Mouse (Mus musculus): ENCODE measurements around the gene Cyp21a1. TPM values are rescaled to one million over a fixed set of nuclear protein-coding genes. Genes with fewer than 3 reads are reported as not detected.

The Cyp21a1 gene
- polyA plus RNA-seq, 1 experiment from 2014 or later, result not detected

GRCm38 (mm10) chr17:34796311-34797140 is 7.8 kb downstream of the Cyp21a1 start:
- H3K27me3 ChIP-seq (replicated peaks; ENCODE audit: insufficient read depth, low read length), result no peaks in the 10 kb centered on the region
- H3K9ac ChIP-seq (replicated peaks; ENCODE audit: low read depth), result no peak overlapping the region
- no peaks in the 10 kb centered on the region for H3K36me3 ChIP-seq (ENCODE audit: insufficient read depth, low read length)
- DNase-seq (ENCODE audit: low spot score), result no peak
- ATAC-seq, result no peak
- H3K4me1 ChIP-seq (ENCODE audit: insufficient read depth, low read depth, low read length), result no peaks in the 10 kb centered on the region
- no peaks in the 10 kb centered on the region for H3K9me3 ChIP-seq (ENCODE audit: low read length)
- no peak overlapping the region for H3K4me3 ChIP-seq (ENCODE audit: low read depth, low read length)
- WGBS, result 83% methylated on average over 8 of the region's 8 CpGs
- no peak overlapping the region for H3K4me2 ChIP-seq (replicated peaks; ENCODE audit: low read depth, low read length)
- H3K27ac ChIP-seq (ENCODE audit: low read length), result no peak overlapping the region
- no peak for TF ChIP-seq EP300 (IDR thresholded peaks at IDR 0.05)
- TF ChIP-seq CTCF (IDR thresholded peaks at IDR 0.05), result no peak

GRCm38 (mm10) chr17:34795633-34796032 is 8.7 kb downstream of the Cyp21a1 start:
- DNase-seq (ENCODE audit: low spot score) (no peak), ATAC-seq (no peak)
- TF ChIP-seq EP300 (IDR thresholded peaks at IDR 0.05) (no peak), CTCF (IDR thresholded peaks at IDR 0.05) (peak; percentile 63)
- H3K9me3 ChIP-seq (ENCODE audit: low read length), result no peaks in the 10 kb centered on the region
- no peak overlapping the region for H3K9ac ChIP-seq (replicated peaks; ENCODE audit: low read depth)
- H3K27ac ChIP-seq (ENCODE audit: low read length), result no peak overlapping the region
- WGBS, result 61% methylated on average over 9 of the region's 9 CpGs
- H3K4me2 ChIP-seq (replicated peaks; ENCODE audit: low read depth, low read length), result no peak overlapping the region
- H3K36me3 ChIP-seq (ENCODE audit: insufficient read depth, low read length), result no peaks in the 10 kb centered on the region
- no peak overlapping the region for H3K4me3 ChIP-seq (ENCODE audit: low read depth, low read length)
- H3K4me1 ChIP-seq (ENCODE audit: insufficient read depth, low read depth, low read length), result no peaks in the 10 kb centered on the region
- no peaks in the 10 kb centered on the region for H3K27me3 ChIP-seq (replicated peaks; ENCODE audit: insufficient read depth, low read length)

GRCm38 (mm10) chr17:34795016-34795415 is 9.3 kb downstream of the Cyp21a1 start:
- Histone ChIP-seq H3K4me1 (ENCODE audit: insufficient read depth, low read depth, low read length) (no peaks in the 10 kb centered on the region), H3K4me2 (replicated peaks; ENCODE audit: low read depth, low read length) (no peak overlapping the region), H3K9me3 (ENCODE audit: low read length) (no peaks in the 10 kb centered on the region), H3K36me3 (ENCODE audit: insufficient read depth, low read length) (no peaks in the 10 kb centered on the region), H3K4me3 (ENCODE audit: low read depth, low read length) (no peak overlapping the region), H3K27me3 (replicated peaks; ENCODE audit: insufficient read depth, low read length) (no peaks in the 10 kb centered on the region), H3K9ac (replicated peaks; ENCODE audit: low read depth) (no peak overlapping the region), H3K27ac (ENCODE audit: low read length) (no peak overlapping the region)
- WGBS, result 84% methylated on average over 10 of the region's 10 CpGs
- DNase-seq (ENCODE audit: low spot score) (no peak), ATAC-seq (no peak)
- TF ChIP-seq EP300 (IDR thresholded peaks at IDR 0.05), result no peak
- TF ChIP-seq CTCF (IDR thresholded peaks at IDR 0.05), result no peak

GRCm38 (mm10) chr17:34777680-34778325 is 26.6 kb downstream of the Cyp21a1 start:
- no peak overlapping the region for H3K4me2 ChIP-seq (replicated peaks; ENCODE audit: low read depth, low read length)
- no peak overlapping the region for H3K4me3 ChIP-seq (ENCODE audit: low read depth, low read length)
- H3K4me1 ChIP-seq (ENCODE audit: insufficient read depth, low read depth, low read length), result no peaks in the 10 kb centered on the region
- TF ChIP-seq CTCF (IDR thresholded peaks at IDR 0.05) (no peak), EP300 (IDR thresholded peaks at IDR 0.05) (no peak)
- no peaks in the 10 kb centered on the region for H3K9me3 ChIP-seq (ENCODE audit: low read length)
- DNase-seq (ENCODE audit: low spot score) (peak; percentile 5), ATAC-seq (no peak)
- no peak overlapping the region for H3K27ac ChIP-seq (ENCODE audit: low read length)
- whole genome bisulfite sequencing, result 67% methylated on average over 9 of the region's 9 CpGs
- H3K36me3 ChIP-seq (ENCODE audit: insufficient read depth, low read length), result no peaks in the 10 kb centered on the region
- H3K9ac ChIP-seq (replicated peaks; ENCODE audit: low read depth), result no peak overlapping the region
- no peaks in the 10 kb centered on the region for H3K27me3 ChIP-seq (replicated peaks; ENCODE audit: insufficient read depth, low read length)

GRCm38 (mm10) chr17:34761471-34761870 is 42.9 kb downstream of the Cyp21a1 start:
- Histone ChIP-seq H3K27me3 (replicated peaks; ENCODE audit: insufficient read depth, low read length) (no peaks in the 10 kb centered on the region), H3K4me1 (ENCODE audit: insufficient read depth, low read depth, low read length) (no peaks in the 10 kb centered on the region), H3K4me3 (ENCODE audit: low read depth, low read length) (no peak overlapping the region), H3K9me3 (ENCODE audit: low read length) (no peaks in the 10 kb centered on the region), H3K27ac (ENCODE audit: low read length) (no peak overlapping the region), H3K36me3 (ENCODE audit: insufficient read depth, low read length) (no peaks in the 10 kb centered on the region), H3K9ac (replicated peaks; ENCODE audit: low read depth) (no peak overlapping the region), H3K4me2 (replicated peaks; ENCODE audit: low read depth, low read length) (no peak overlapping the region)
- ATAC-seq, result no peak
- DNase-seq (ENCODE audit: low spot score), result peak; percentile 6
- TF ChIP-seq CTCF (IDR thresholded peaks at IDR 0.05) (no peak), EP300 (IDR thresholded peaks at IDR 0.05) (no peak)
- WGBS, result 54% methylated on average over 3 of the region's 3 CpGs

Small RNA genes lying within 50 kb of the gene (microRNA-seq; reads per million reads assigned to microRNA genes)
- gene Gm27471 (not detected), gene Mir6970 (not detected), gene Mir6971 (2.7 reads per million, percentile 5 among the genes with 10 or more reads in this experiment)

Other genes starting within 250 kb of the Cyp21a1 start
- gene Notch4, start 240.3 kb downstream of the Cyp21a1 start, polyA plus RNA-seq (2015; fragmentation: Nextera tagmentation; extraction: Ambion mirVana), result 21.1 and 24.8 TPM in 2 replicates
- 34.7 and 41.0 TPM in 2 replicates for gene Gpsm3, start 214.8 kb downstream of the Cyp21a1 start, polyA plus RNA-seq (2015; fragmentation: Nextera tagmentation; extraction: Ambion mirVana)
- 15.0 and 15.6 TPM in 2 replicates for gene Pbx2, start 213.3 kb downstream of the Cyp21a1 start, polyA plus RNA-seq (2015; fragmentation: Nextera tagmentation; extraction: Ambion mirVana)
- 3,782 and 4,046 TPM in 2 replicates for gene Ager, start 206.7 kb downstream of the Cyp21a1 start, polyA plus RNA-seq (2015; fragmentation: Nextera tagmentation; extraction: Ambion mirVana)
- 81.5 and 84.1 TPM in 2 replicates for gene Rnf5, start 200.9 kb downstream of the Cyp21a1 start, polyA plus RNA-seq (2015; fragmentation: Nextera tagmentation; extraction: Ambion mirVana)
- gene Agpat1, start 200.3 kb downstream of the Cyp21a1 start, polyA plus RNA-seq (2015; fragmentation: Nextera tagmentation; extraction: Ambion mirVana), result 35.7 and 40.0 TPM in 2 replicates
- 4.4 and 5.2 TPM in 2 replicates for gene Egfl8, start 188.6 kb downstream of the Cyp21a1 start, polyA plus RNA-seq (2015; fragmentation: Nextera tagmentation; extraction: Ambion mirVana)
- gene Ppt2, start 176.1 kb downstream of the Cyp21a1 start, polyA plus RNA-seq (2015; fragmentation: Nextera tagmentation; extraction: Ambion mirVana), result 22.4 and 24.9 TPM in 2 replicates
- gene Prrt1, start 175.0 kb downstream of the Cyp21a1 start, polyA plus RNA-seq (2015; fragmentation: Nextera tagmentation; extraction: Ambion mirVana), result 0.27 and 0.29 TPM in 2 replicates
- 12.2 and 14.5 TPM in 2 replicates for gene Fkbpl, start 159.8 kb downstream of the Cyp21a1 start, polyA plus RNA-seq (2015; fragmentation: Nextera tagmentation; extraction: Ambion mirVana)
- 42.5 and 47.3 TPM in 2 replicates for gene Atf6b, start 157.4 kb downstream of the Cyp21a1 start, polyA plus RNA-seq (2015; fragmentation: Nextera tagmentation; extraction: Ambion mirVana)
- gene Tnxb, start 134.0 kb downstream of the Cyp21a1 start, polyA plus RNA-seq (2015; fragmentation: Nextera tagmentation; extraction: Ambion mirVana), result 0.85 and 0.99 TPM in 2 replicates
- 5.1 and 6.5 TPM in 2 replicates for gene C4b, start 60.7 kb downstream of the Cyp21a1 start, polyA plus RNA-seq (2015; fragmentation: Nextera tagmentation; extraction: Ambion mirVana)
- 34.7 and 37.3 TPM in 2 replicates for gene Stk19, start 32.4 kb upstream of the Cyp21a1 start, polyA plus RNA-seq (2015; fragmentation: Nextera tagmentation; extraction: Ambion mirVana)
- gene Dxo, start 32.5 kb upstream of the Cyp21a1 start, polyA plus RNA-seq (2015; fragmentation: Nextera tagmentation; extraction: Ambion mirVana), result 39.8 and 40.9 TPM in 2 replicates
- 30.6 and 32.1 TPM in 2 replicates for gene Skiv2l, start 45.6 kb upstream of the Cyp21a1 start, polyA plus RNA-seq (2015; fragmentation: Nextera tagmentation; extraction: Ambion mirVana)
- 45.0 and 49.0 TPM in 2 replicates for gene Nelfe, start 45.8 kb upstream of the Cyp21a1 start, polyA plus RNA-seq (2015; fragmentation: Nextera tagmentation; extraction: Ambion mirVana)
- 8.1 and 10.6 TPM in 2 replicates for gene Cfb, start 58.0 kb upstream of the Cyp21a1 start, polyA plus RNA-seq (2015; fragmentation: Nextera tagmentation; extraction: Ambion mirVana)
- 0.89 and 0.99 TPM in 2 replicates for gene Zbtb12, start 74.9 kb upstream of the Cyp21a1 start, polyA plus RNA-seq (2015; fragmentation: Nextera tagmentation; extraction: Ambion mirVana)
- not detected in 2 replicates for gene Gm20547, start 77.5 kb upstream of the Cyp21a1 start, polyA plus RNA-seq (2015; fragmentation: Nextera tagmentation; extraction: Ambion mirVana)
- gene C2, start 93.7 kb upstream of the Cyp21a1 start, polyA plus RNA-seq (2015; fragmentation: Nextera tagmentation; extraction: Ambion mirVana), result 11.7 and 13.6 TPM in 2 replicates
- gene Ehmt2, start 93.9 kb upstream of the Cyp21a1 start, polyA plus RNA-seq (2015; fragmentation: Nextera tagmentation; extraction: Ambion mirVana), result 28.7 and 35.6 TPM in 2 replicates
- gene Slc44a4, start 109.9 kb upstream of the Cyp21a1 start, polyA plus RNA-seq (2015; fragmentation: Nextera tagmentation; extraction: Ambion mirVana), result 7.0 and 7.3 TPM in 2 replicates
- 31.9 and 34.2 TPM in 2 replicates for gene Neu1, start 126.7 kb upstream of the Cyp21a1 start, polyA plus RNA-seq (2015; fragmentation: Nextera tagmentation; extraction: Ambion mirVana)
- gene Hspa1b, start 154.7 kb upstream of the Cyp21a1 start, polyA plus RNA-seq (2015; fragmentation: Nextera tagmentation; extraction: Ambion mirVana), result 0.35 and 0.50 TPM in 2 replicates
- gene Gm20481, start 165.4 kb upstream of the Cyp21a1 start, polyA plus RNA-seq (2015; fragmentation: Nextera tagmentation; extraction: Ambion mirVana), result not detected in 2 replicates
- gene Hspa1a, start 167.6 kb upstream of the Cyp21a1 start, polyA plus RNA-seq (2015; fragmentation: Nextera tagmentation; extraction: Ambion mirVana), result 8.2 and 11.9 TPM in 2 replicates
- gene Hspa1l, start 168.1 kb upstream of the Cyp21a1 start, polyA plus RNA-seq (2015; fragmentation: Nextera tagmentation; extraction: Ambion mirVana), result 0.70 and 0.79 TPM in 2 replicates
- gene Lsm2, start 177.3 kb upstream of the Cyp21a1 start, polyA plus RNA-seq (2015; fragmentation: Nextera tagmentation; extraction: Ambion mirVana), result 47.3 and 55.4 TPM in 2 replicates
- gene Vars, start 196.4 kb upstream of the Cyp21a1 start, polyA plus RNA-seq (2015; fragmentation: Nextera tagmentation; extraction: Ambion mirVana), result 24.6 and 24.7 TPM in 2 replicates
- gene Vwa7, start 212.0 kb upstream of the Cyp21a1 start, polyA plus RNA-seq (2015; fragmentation: Nextera tagmentation; extraction: Ambion mirVana), result 0.30 and 0.36 TPM in 2 replicates
- gene Sapcd1, start 223.5 kb upstream of the Cyp21a1 start, polyA plus RNA-seq (2015; fragmentation: Nextera tagmentation; extraction: Ambion mirVana), result 1.7 TPM in 2 replicates
- gene Msh5, start 242.2 kb upstream of the Cyp21a1 start, polyA plus RNA-seq (2015; fragmentation: Nextera tagmentation; extraction: Ambion mirVana), result 1.8 and 2.4 TPM in 2 replicates
- 343 and 355 TPM in 2 replicates for gene Clic1, start 245.4 kb upstream of the Cyp21a1 start, polyA plus RNA-seq (2015; fragmentation: Nextera tagmentation; extraction: Ambion mirVana)